Mouse (Mus musculus) urinary bladder, postnatal 36 days (tissue): ENCODE results near the gene Fmod.
A peak's percentile ranks its signal among the peaks of the same experiment; 100 is the strongest.

Experiments
- DNase-seq, 2 experiments: peaks; one replicate each; pipeline ENCODE4 v3.0.0; 2022; ENCODE audit warnings: low spot score in 2 of 2, mixed read lengths in 1 of 2

The Fmod gene

DNA sequence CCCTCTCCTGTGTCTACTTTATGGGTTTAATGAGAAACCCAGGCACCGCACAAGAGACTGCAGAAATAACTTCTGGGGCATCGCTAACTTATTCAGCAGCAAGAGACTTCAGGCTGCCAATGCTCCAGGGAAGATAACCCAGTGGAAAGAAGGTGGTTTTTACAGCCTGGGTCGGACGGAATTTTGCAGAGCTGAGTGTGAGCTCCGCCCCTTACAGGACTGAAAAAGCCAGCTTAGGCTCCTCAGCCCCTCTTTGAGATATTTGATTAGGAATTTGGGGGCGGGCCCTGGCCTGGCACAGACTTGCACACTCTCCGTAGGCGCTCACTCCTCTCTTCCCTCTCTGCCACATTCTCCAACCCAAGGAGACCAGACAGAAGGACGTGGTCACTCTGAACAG lies at the start of gene Fmod:
Fmod (plus strand) TSS at position 83 of the 400 bp plus-strand sequence.
- no peak for DNase-seq

DNA sequence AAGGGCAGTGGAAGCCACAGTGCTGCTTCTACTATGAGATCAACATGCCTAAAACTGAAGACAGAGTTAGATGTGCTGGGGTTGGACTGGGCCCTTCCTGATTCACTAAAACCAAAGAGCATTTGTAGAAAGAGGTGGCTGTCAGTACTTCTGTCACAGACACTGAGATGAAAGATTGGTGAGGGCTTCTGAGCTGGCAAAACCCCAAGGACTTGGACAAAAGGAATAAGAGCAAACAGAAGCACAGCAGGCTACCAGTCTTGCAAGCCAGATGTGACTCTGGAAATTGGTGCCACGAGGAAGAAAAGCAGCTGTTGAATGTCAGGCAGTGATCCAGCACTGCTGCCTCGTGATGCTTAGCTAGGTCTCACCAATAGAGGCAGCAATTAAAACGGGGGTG lies 48.2 kb upstream of the Fmod start:
- no peak for DNase-seq

DNA sequence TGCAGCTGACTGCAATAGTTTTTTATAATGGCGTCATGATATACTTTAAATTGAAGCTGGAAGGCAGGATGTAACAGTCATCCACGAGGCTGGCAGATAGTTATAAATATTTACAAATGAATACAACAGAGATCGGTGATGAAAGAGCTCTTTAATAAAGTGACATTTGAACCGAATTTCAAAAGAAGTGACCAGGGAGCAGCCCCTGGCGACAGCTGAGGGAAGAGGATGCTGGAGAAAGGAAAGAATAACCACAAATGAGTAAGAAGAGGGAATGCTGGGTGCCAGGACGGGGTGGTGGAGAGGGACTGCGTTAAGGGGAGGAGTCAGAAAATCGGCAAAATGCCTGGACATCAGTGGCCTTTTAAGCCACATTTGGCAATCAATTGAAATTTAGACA lies 45.8 kb upstream of the Fmod start:
- DNase-seq = no peak

DNA sequence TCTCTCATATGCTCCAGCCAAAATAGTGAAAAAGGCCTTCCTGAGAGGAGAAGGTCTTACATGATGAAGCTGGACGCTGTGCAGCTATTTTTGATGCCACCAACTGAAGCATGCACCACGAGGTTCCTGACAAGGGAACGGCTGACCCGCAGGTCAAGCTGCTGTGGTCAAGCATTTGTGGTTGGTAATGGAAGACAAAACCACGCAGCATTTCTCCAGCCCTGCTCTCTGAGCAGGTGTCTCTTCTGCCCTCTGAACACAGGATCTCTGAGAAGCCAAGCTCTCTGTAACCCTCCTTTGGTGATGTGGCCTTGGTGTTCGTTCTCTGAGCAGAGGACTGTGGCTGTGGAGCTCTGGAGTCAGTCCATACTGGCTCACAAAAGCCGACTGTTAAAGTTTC lies 31.6 kb upstream of the Fmod start:
- no peak for DNase-seq

DNA sequence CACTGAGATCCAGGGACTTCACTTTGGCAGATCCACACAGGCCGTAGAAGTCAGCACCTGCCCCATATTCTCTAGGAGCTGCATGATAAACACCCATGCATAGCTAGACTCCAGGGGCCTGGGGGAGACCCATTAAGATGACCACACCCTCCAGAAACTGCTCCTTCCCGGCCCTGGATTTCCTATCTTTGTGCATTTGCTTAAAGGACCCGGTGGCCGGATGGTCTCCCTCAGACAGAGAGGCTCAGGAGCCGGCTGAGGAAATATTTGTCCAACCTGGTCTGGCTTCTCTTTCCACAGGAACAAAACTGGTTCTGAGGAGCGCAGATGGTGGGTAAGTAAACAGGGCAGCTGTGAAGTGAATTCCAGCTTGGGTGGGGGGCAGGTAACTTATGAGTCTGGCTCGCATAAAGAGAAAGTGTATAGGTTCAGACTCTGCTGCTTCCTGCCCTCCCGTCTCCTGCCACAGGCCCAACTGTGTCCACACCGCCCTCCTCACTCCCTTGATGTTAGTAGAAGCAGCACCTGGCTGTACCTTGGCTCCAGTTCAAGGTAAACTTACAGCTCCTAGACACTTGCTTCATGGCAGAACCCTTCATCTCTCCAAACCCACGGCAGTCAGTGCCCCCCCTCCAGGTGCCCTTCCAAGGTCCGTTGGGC lies 30.8 kb upstream of the Fmod start:
- DNase-seq = peak; percentile 9 to 18

DNA sequence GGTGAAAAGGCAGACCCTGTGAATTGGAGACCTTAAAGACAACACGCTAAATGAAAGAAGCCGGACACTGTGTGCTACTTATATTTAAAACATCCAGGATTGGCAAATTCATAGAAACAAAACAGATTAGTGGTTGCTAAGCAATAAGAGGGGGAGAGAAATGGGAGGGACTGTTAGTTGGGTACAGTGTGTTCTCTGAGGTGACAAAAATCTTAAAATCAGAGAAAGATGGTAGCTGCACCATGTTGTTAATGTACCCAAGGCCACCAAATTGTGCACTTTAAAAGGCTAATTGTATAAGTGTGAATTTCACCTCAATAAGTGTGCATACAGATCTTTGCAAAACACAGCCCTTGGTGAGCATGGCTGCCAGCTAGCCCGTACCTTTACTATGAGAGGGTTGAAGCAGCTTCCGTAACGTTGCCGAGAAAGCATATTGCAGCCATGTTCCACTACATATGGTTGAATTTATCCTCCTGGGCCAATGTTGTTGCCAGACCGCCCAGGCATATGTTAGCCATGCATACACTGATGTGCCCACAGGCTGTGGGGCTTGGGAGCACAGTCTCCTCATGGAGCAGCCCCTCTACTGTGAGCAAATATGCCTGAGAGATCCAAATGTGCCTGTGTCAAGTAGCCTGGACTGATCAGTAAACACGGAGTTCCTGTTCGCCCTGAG lies 12.6 kb upstream of the Fmod start:
- no peak for DNase-seq

DNA sequence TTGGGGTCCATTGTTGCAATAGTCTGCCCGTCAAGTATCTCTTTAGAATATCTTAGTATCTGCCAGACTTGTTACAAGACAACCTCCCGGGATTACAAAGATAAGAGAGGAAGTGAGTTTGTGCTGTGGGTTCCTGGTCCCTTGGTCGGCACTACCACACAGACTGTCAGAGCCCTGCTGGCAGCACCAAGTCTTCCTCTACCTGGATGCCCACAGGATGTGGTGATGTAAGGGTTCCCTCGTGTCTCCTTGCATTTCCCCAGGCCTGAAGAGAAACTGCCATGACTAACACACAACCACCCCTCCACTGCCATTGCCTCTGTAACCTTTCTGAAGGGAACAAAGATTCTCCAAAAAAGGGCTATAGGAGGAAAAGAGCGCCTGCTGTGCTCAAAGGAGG lies 11.1 kb upstream of the Fmod start:
- no peak for DNase-seq

DNA sequence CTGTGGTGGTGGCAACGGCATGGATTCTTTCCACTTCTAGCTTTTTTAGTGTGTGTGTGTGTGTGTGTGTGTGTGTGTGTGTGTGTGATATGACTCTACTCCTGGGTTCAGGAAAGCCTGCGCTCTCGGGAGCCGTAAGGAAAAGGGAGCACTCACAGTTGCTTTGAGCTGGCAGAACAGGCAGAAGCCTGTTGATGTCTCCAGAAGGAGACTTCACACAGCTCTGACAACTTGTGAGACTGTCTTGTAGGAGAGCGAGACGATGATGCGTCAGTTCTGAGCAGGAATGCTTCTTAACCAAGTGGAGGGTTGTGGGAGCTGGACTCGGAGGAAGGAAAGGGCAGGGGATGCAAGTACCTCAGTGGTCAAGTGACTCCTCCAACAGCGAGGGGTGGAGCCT lies 10.3 kb upstream of the Fmod start:
- no peak for DNase-seq

DNA sequence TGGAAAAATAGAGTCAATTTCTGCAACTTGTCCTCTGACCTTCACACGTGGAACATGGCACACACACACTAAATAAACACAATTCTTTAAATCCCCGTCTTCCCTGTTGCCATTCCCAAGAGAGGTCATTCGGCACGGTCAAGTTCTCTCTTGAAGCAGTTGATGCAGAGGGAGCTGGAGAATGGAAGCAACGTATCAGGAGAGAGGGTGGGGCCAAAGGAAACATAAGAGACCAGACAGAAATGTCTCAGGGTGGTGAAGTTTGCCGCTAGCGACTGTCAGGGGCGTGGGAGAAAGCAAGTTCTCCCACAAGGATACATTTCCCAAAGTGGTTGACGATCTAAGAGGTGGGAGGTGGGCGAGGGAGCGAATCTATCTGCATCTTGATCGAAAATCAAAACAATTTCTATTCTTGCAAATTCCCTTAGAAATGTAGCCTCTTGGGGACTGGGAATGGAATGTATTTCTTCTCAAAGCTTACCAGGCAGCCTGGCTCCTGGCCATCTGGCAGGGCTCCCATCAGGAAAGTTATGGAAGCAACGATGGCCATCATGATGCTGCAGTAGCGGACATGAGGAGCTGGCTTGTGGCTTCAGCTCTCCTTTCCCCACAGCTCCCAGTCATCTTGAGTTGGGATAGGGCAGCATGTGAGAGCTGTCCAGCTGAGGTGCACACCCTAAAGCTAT lies 8.8 kb upstream of the Fmod start:
- DNase-seq = no peak

DNA sequence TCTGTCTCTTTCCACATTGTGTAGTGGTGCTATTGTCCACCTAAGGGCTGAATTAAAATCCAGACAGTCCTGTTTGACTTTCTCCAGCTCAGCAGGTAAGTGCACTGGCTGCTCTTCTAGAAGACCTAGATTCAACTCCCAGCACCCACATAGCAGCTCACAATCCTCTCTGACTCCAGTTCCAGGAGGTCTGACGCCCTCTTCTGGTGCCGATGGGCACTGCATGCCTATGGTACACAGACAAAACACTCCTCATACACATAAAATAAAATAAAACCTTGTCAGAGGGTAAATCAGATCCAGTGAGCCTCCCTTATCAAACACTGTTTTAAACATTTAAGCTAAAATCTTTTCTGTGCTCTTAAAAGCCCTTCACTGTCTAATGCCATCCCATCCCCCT lies 562 bp upstream of the Fmod start:
- DNase-seq = no peak

DNA sequence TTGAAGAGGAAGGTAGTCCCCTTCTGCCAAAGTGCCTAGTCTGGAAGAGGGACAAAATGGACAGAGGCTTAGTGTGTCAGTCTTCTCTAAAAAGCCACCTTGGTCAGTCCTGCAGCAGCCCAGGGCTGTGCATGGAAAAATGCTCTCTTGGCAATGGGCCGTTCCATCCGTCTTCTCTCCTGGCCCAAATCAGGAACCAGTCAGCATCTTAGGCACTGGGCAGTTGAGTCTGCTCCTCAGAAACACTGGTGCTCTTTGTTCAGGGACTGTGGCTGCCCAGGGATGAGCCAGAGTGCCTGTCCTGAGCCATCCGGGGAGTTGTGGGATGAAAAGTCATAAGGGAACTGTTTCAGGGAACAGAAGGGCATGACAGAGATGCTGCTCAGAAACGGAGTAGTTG lies 1.3 kb downstream of the Fmod start:
- no peak for DNase-seq

DNA sequence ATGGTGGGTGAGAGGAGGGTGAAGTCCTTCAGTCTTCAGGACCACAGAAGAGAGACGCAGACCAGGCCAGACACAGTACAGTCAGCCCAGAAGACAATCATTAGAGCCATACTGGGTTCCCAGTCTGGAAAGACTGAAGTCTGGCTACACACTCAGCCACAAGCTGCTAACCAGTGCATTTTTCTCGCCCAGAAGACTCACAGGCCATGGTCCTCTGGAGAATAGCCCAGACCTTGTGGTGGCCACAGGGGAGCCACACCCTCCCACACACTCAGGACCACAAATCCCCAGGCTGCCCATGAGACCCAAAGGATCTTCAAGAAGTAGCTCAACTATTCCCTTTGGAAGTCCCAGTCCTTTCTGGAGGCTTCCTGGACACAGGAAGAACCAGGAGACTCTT lies 2.3 kb downstream of the Fmod start:
- no peak for DNase-seq

DNA sequence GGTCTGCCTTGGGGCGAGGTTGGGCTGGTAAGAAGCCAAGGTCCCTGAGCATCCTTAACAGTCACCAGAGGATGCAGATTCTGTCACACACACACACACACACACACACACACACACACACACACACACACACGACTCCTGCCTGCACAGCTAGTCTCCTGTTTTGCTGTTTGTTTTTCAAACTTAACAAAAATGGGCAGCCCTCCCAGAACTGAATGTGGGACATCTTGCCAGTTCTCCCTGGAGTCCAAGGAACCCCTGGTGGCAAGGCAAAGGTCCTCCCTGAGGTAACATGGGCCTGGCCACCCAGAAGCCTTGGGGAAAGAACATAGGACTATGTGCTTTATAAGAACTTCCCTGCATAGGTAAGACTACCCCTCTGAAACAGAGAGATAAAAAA lies 4.8 kb downstream of the Fmod start:
- DNase-seq = peak in 1 of 2 experiments; percentile 43

DNA sequence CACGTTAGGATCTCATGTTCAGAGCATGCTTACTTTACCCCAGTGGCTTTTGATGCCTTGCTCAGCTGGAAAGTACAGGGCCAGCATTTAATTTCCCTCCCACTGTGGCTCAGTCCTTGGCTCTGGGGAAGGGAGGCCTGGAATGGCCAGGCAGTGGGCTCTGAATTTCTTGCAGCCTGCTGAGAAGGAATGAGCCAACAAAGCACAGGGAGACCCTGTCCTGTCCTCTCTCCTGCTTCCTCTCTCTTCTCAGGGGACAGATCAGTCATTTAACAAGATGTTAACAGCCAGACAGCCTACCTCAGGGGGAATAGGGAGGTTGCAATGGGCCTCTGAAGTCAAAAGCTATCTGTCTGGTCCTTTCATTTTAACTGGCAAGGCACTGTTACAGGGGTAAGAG lies 5.3 kb downstream of the Fmod start:
- no peak for DNase-seq

DNA sequence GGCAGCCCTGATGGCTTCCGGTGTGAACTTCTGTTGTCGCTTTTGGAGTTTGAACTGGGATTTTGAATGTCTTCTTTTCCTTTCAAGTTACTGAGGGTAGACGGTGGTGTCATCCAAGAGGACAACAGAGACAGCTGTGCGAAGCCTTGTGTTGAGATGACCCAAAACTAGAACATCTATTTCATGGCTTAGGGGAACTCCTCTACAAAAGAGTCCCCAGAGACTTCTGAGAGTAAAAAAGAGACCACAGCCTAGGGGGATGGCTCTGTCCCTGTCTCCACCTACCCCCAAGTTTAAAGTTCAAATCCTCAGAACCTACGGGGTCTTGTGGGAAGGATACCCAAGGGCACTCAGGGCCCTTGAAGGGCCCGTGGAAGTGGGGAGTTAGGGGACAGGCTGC lies 7.8 kb downstream of the Fmod start:
- DNase-seq = no peak

DNA sequence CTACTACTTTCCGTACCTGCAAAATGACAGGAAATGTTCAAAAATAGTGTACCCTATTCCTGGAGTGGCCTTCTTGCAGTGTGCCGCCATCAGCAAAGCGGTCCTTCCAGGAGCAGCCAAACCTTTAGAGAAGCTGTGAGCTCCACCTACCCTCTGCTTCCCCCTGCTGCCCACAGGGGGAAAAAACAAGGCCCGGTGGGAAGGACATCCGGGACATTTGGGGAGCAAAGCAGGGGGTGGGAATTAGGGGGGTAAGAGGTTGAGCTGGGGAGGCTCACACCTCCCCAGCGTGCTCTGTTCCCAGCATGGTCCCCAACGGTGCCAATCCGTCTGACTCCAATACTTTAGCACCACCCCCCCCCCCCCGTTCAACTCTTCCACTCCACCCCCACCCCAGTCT lies 8.9 kb downstream of the Fmod start:
- peak; percentile 75 to 78 for DNase-seq

DNA sequence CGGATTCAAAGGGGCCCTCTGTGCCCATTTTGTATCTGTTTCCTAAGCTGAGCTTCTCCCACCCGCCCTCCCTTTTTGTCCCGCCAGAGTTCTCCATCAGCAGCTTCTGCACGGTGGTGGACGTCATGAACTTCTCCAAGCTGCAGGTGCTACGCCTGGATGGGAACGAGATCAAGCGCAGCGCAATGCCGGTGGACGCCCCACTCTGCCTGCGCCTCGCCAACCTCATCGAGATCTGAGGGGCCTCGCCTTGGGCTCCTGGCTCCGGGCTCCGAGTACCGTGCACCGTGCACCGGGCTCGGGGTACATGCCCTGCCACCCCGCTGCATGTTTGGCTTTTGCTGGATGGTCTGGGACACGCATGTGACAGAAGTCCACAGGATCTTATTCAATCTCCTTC lies 9.3 kb downstream of the Fmod start:
- DNase-seq = no peak

DNA sequence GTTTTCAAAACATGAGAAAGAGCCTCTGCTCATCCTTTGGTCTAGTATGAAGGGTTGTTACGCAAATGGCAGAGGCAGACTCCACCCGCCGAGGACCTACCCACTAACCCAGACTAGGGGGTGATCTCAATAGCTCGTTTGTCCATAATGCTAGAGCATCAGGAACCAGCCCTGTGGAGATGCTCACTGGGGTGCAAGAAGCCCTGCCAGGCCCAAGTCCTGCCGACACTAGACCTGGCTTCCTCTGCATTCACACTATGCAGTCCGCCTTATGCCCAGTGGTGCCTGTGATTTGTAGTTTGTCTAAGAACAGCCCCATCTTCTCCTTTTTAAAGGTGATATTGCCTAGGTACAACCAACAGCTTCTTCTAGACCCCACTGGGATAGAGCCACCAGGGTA lies 10.4 kb downstream of the Fmod start:
- DNase-seq = no peak

DNA sequence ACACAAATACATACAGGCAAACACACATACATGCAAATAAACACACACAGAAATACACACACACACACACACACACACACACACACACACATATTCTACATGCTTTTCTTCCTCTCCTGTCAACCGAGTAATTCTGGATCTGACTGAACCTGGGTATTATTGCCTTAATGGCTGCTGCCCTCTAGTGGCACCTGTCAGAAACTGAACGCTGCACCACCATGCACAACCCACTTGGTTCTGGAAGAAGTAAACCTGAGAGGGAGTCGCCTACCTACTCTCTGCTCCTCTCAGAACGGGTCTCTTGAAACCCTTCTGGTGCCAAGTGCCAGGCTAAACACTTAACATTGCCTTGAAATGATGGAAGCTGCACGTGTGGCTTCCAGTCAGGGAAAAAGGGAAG lies 11.7 kb downstream of the Fmod start:
- DNase-seq = peak; percentile 63 to 72

DNA sequence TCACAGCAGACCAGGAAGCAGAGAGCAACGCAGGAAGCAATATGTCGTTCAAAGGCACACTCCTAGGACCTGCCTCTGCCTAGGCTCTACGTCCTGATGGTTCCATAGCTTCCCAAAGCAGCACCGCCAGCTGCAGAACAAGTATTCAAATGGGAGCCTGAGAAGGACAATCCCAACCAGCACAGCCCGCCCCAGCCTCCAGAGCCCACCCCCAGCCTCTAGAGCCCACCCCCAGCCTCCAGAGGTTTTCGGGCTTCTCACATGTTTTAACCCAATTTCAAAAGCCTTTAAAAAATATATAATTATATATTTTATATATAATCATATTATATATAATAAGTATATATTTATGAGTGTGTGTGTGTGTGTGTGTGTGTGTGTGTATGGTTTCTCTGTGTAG lies 12.5 kb downstream of the Fmod start:
- DNase-seq = no peak

DNA sequence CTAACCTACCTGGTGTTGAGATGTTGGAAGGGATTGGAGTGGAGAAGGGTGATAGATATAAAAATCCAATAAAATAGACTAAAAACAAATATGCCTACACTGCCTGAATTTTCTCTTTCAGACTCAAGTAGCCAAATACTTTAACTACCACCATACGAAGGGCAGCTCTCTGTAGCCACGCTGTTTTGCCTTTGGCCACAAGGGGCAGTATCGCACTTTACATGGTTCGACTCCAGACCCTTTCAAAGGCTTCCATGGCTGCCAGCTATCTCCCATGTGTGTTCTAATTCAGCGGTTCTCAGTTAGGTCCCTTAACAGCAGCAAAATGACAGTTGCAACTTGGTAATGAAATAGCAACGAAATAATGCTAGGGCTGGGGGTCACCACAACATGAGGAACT lies 16.2 kb downstream of the Fmod start:
- DNase-seq = peak; percentile 80 to 84

DNA sequence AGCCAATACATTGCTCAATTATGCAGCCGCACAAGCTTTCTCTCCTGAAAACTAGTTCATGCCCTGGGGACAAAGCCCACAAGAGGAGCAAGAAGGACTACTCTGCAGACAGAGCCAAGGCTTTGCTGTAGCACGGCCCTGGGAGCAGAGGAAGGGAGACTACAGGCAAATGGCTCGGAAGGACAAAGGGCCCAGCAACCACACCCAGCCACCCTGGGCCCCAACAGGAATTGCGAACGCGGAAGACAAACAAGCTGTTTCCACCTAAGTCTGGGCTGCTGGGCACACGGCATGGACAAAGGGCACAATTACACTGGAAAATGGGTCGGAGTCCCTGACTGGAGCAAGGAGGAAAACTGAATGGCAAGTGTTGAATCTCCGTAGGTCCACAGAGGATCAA lies 18.0 kb downstream of the Fmod start:
- no peak for DNase-seq

DNA sequence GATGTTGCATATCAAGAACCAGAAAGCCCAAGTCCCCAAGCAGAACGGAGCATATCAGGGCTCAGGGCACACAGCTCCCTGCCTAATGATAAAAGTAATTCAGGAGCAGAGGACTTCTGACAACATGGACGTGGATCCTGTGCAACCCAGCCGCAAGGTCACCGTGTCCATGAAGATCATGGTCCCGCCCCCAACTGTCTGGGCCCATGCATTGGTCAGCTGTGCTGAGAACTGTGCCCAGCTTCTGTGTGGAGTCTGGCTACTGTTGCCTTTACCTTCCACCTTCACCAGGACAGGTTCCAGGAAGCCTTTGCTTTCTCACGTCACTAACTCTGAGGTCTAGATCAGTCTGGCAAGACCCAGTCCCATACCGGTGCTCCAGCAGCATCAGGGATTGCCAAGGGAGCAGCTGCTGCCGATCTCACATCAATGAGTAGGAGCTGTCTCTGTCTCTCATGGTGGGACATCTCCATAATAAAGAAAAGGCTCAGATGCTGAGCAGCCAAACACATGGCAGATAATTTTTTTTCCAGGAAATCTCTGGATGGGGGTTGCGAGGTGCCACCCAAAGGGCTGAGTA lies 18.7 kb downstream of the Fmod start:
- no peak for DNase-seq
